Mouse (Mus musculus): Measurements from ENCODE around the gene B3galt6. TPM values are rescaled to one million over a fixed set of nuclear protein-coding genes. Genes with fewer than 3 reads are reported as not detected.

B3galt6 gene
- polyA plus RNA-seq, 1 experiment from 2014 or later: 17.9 TPM

DNA sequence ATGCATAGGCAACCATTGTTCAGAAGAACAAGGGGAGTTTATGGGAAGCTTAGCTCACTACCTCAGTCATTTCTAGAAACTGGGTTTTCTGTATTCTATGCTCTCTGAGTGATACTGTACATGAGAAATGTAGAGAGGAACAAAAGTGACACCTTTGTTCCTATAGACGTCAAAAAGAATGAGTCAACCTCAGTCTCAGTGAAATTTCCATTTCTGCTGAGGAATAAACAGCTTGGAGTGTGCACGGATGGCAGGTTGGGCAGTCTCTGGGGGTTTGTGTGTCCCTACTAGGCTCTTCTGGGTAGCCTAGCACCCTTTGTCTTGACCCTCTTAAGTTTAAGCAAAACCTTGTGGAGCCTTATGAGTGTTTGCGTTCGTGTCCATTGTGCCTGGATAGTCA lies 15.9 kb upstream of the B3galt6 start:
- Histone ChIP-seq H3K4me3 (ENCODE audit: low read depth, low read length) (no peak overlapping the region), H3K27me3 (replicated peaks; ENCODE audit: control insufficient read depth, insufficient read depth, low read length) (no peaks in the 10 kb centered on the region), H3K36me3 (ENCODE audit: control insufficient read depth, insufficient read depth, low read length) (peaks cover 97% of the 10 kb centered on the region), H3K27ac (ENCODE audit: low read depth) (no peak overlapping the region), H3K9me3 (ENCODE audit: control insufficient read depth, low read length) (no peaks in the 10 kb centered on the region), H3K9ac (ENCODE audit: low read length) (no peak overlapping the region), H3K4me1 (replicated peaks; ENCODE audit: control insufficient read depth, insufficient read depth, low read length) (no peaks in the 10 kb centered on the region), H3K4me2 (ENCODE audit: low read length) (no peak overlapping the region)
- DNase-seq (ENCODE audit: low spot score) (no peak), ATAC-seq (replicated peaks; ENCODE audit: low FRiP score, low TSS enrichment, low read depth) (no peak)
- WGBS: 93% methylated on average over 4 of the region's 4 CpGs

DNA sequence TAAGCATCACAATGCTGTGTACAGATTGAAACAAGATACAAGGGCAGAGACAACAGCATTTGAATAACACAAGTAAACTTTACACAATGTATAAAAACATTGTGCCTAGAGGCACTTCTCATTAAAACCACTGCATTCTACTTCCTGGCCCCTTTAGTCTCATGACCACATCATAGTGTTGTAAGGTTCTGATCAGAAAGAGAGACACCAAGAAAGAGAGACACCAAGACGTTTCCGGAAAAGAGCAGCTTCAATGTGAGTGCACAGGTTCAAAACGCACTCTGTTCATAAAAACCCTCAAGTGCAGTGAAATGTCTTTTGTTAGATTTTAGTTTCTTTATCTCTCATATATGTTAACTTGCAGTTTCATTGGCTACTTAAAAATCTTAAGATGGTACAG lies 11.7 kb upstream of the B3galt6 start:
- DNase-seq (ENCODE audit: low spot score) (no peak), ATAC-seq (replicated peaks; ENCODE audit: low FRiP score, low TSS enrichment, low read depth) (no peak)
- Histone ChIP-seq H3K36me3 (ENCODE audit: control insufficient read depth, insufficient read depth, low read length) (peaks cover 95% of the 10 kb centered on the region), H3K9ac (ENCODE audit: low read length) (no peak overlapping the region), H3K27ac (ENCODE audit: low read depth) (no peak overlapping the region), H3K9me3 (ENCODE audit: control insufficient read depth, low read length) (no peaks in the 10 kb centered on the region), H3K4me1 (replicated peaks; ENCODE audit: control insufficient read depth, insufficient read depth, low read length) (no peaks in the 10 kb centered on the region), H3K4me3 (ENCODE audit: low read depth, low read length) (no peak overlapping the region), H3K4me2 (ENCODE audit: low read length) (no peak overlapping the region), H3K27me3 (replicated peaks; ENCODE audit: control insufficient read depth, insufficient read depth, low read length) (no peaks in the 10 kb centered on the region)
- 96% methylated on average over 3 of the region's 3 CpGs for WGBS

DNA sequence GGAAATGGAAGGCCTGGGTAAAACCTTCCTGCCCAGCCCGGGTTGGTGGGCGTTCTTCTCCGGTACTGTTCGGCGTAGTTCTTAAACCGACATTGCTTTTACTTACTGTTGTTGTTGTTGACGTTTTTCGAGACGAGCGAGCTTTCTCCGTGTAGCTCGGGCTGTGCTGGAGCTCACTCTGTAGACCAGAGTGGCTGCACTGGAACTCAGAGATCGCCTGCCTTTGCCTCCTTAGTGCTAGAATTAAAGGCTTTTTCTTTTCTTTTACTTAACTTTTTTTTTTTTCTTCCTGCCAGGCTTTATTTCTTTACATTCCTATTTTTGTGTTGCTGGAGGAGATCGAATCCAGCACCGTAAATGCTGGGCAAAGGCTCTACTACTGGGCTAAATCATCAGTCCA lies 1.2 kb upstream of the B3galt6 start:
- Histone ChIP-seq H3K4me3 (ENCODE audit: low read depth, low read length) (peak overlapping the region; percentile 91), H3K27me3 (replicated peaks; ENCODE audit: control insufficient read depth, insufficient read depth, low read length) (no peaks in the 10 kb centered on the region), H3K36me3 (ENCODE audit: control insufficient read depth, insufficient read depth, low read length) (peaks cover 28% of the 10 kb centered on the region), H3K9ac (ENCODE audit: low read length) (peak overlapping the region; percentile 86), H3K4me1 (replicated peaks; ENCODE audit: control insufficient read depth, insufficient read depth, low read length) (peaks cover 24% of the 10 kb centered on the region), H3K4me2 (ENCODE audit: low read length) (peak overlapping the region; percentile 79), H3K9me3 (ENCODE audit: control insufficient read depth, low read length) (no peaks in the 10 kb centered on the region), H3K27ac (ENCODE audit: low read depth) (peak overlapping the region; percentile 85)
- ATAC-seq (replicated peaks; ENCODE audit: low FRiP score, low TSS enrichment, low read depth) (no peak; the same call in 1 of the 2 replicates), DNase-seq (ENCODE audit: low spot score) (no peak)
- 4% methylated on average over 15 of the region's 15 CpGs for WGBS

DNA sequence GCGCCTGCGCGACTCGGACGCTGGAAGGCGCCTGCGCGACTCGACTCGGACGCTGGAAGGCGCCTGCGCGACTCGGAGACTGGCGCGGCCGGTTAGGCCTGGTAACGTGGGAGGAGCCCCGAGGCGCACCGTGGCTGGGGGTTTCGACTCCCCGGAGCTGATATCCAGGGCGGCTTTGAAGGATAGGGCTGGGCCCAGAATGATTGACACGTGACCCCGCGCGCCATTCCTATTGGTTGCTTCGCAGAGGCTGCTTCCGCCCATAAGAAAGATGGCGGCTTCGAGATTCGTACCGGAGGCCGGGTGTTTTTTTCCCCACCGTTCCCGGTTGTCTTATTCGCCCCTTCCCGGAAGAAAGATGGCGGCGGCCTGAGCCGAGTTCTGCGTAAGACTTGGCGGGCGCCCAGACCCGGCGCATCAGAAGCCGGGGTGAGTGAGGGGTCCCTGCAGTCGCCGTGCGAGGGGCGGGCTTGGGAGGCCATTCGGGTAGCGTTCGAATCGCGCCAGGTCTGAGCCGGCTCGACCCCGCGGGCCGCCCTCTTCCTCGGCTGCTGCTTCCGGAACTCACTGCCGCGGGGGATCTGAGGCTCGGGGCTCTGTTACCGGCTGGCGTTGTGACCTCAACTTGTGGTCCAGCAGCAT lies 578 bp upstream of the B3galt6 start:
- Histone ChIP-seq H3K4me1 (replicated peaks; ENCODE audit: control insufficient read depth, insufficient read depth, low read length) (peaks cover 24% of the 10 kb centered on the region), H3K27me3 (replicated peaks; ENCODE audit: control insufficient read depth, insufficient read depth, low read length) (no peaks in the 10 kb centered on the region), H3K27ac (ENCODE audit: low read depth) (peak overlapping the region; percentile 85), H3K4me3 (ENCODE audit: low read depth, low read length) (peak overlapping the region; percentile 91), H3K36me3 (ENCODE audit: control insufficient read depth, insufficient read depth, low read length) (peaks cover 24% of the 10 kb centered on the region), H3K4me2 (ENCODE audit: low read length) (peak overlapping the region; percentile 79), H3K9me3 (ENCODE audit: control insufficient read depth, low read length) (no peaks in the 10 kb centered on the region), H3K9ac (ENCODE audit: low read length) (peak overlapping the region; percentile 86)
- DNase-seq (ENCODE audit: low spot score) (peak; percentile 100), ATAC-seq (replicated peaks; ENCODE audit: low FRiP score, low TSS enrichment, low read depth) (peak; percentile 87)
- WGBS: under 1% methylated on average over 70 of the region's 70 CpGs

DNA sequence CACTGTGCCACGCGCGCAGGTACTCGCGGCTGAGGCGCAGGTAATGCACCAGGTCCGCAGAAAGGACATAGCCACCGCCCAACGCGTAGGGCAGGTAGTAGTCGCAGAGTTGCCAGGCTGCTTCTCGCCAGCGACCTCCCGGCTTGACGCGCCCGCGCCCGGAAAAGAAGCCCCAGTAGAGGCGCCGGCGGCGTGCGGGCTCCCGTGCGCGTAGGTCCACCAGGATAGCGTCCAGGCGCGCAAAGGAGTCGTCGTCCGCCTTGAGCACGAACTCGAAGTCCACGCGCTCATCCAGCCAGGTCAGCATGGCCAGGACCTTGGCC lies 580 bp downstream of the B3galt6 start:
- peak; percentile 10 for ATAC-seq (replicated peaks; ENCODE audit: low FRiP score, low TSS enrichment, low read depth)
- Histone ChIP-seq H3K27ac (ENCODE audit: low read depth) (peak overlapping the region; percentile 96), H3K4me3 (ENCODE audit: low read depth, low read length) (peak overlapping the region; percentile 91), H3K4me2 (ENCODE audit: low read length) (peak overlapping the region; percentile 86), H3K27me3 (replicated peaks; ENCODE audit: control insufficient read depth, insufficient read depth, low read length) (no peaks in the 10 kb centered on the region), H3K36me3 (ENCODE audit: control insufficient read depth, insufficient read depth, low read length) (peaks cover 15% of the 10 kb centered on the region), H3K9me3 (ENCODE audit: control insufficient read depth, low read length) (no peaks in the 10 kb centered on the region), H3K4me1 (replicated peaks; ENCODE audit: control insufficient read depth, insufficient read depth, low read length) (peaks cover 24% of the 10 kb centered on the region), H3K9ac (ENCODE audit: low read length) (peak overlapping the region; percentile 77)
- WGBS: 29% methylated on average over 37 of the region's 37 CpGs
- no peak for DNase-seq (ENCODE audit: low spot score)

DNA sequence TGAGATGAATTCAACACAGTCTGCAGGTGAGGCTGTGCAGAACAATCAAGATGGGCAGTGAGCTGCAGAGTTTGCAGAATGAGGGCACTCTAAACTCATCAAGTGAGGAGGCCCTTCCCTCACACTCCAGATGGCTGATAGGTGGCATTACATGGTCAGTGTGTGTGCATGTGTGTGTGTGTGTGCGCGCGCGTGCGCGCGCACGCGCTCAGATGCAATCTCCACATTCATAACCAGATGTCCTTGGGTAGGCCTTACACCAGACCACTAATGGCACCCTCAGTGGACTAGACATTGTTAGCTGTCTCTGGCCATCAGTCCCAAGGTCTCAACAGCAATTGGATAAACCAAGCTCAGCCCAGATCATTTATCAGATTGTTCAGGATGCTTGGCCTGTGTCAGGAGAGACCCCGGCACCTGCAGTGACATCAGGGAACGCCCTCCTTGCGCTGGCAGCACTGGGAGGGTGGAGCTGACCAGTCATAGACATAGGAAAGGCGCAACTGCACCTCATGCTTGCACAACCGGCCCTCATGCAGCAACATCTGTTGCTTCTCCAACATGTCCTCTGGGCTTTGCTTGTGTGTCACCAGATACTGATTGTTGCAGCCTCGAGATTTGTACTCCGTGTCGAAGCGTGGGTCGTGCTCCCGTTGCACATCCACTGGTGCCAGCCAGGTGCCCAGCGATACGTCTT lies 1.1 kb downstream of the B3galt6 start:
- H3K4me1 ChIP-seq (replicated peaks; ENCODE audit: control insufficient read depth, insufficient read depth, low read length): peaks cover 24% of the 10 kb centered on the region
- peak overlapping the region; percentile 86 for H3K4me2 ChIP-seq (ENCODE audit: low read length)
- H3K27ac ChIP-seq (ENCODE audit: low read depth): peak overlapping the region; percentile 96; the same call in 1 of the 2 replicates
- no peaks in the 10 kb centered on the region for H3K9me3 ChIP-seq (ENCODE audit: control insufficient read depth, low read length)
- DNase-seq (ENCODE audit: low spot score) (no peak), ATAC-seq (replicated peaks; ENCODE audit: low FRiP score, low TSS enrichment, low read depth) (0 out of 2 replicates have a peak, but pooled peaks have one; percentile 0)
- peak overlapping the region; percentile 77 for H3K9ac ChIP-seq (ENCODE audit: low read length)
- WGBS: 87% methylated on average over 22 of the region's 22 CpGs
- peaks cover 10% of the 10 kb centered on the region for H3K36me3 ChIP-seq (ENCODE audit: control insufficient read depth, insufficient read depth, low read length)
- H3K4me3 ChIP-seq (ENCODE audit: low read depth, low read length): peak overlapping the region; percentile 91
- H3K27me3 ChIP-seq (replicated peaks; ENCODE audit: control insufficient read depth, insufficient read depth, low read length): no peaks in the 10 kb centered on the region

DNA sequence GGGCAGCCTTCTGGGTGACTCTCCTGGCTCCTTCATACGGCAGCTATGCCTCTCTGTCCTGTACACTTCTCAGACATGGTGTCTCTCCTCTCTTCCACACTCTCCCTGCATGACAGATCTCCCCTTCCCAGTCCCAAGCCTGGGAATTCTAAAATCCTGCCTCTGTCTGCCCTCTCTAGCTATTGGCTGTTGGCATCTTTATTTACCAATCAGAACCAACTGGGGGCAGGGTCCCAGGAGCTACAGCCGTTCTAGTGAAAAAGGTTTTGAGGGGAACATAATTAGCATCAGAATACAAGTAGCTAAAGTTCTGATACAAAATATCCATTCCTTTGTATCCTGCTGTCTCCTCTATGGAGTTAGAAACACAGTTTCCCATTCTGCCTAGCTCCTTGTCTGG lies 8.7 kb downstream of the B3galt6 start:
- DNase-seq (ENCODE audit: low spot score): no peak
- Histone ChIP-seq H3K36me3 (ENCODE audit: control insufficient read depth, insufficient read depth, low read length) (no peaks in the 10 kb centered on the region), H3K4me2 (ENCODE audit: low read length) (no peak overlapping the region), H3K9me3 (ENCODE audit: control insufficient read depth, low read length) (no peaks in the 10 kb centered on the region), H3K4me1 (replicated peaks; ENCODE audit: control insufficient read depth, insufficient read depth, low read length) (no peaks in the 10 kb centered on the region), H3K9ac (ENCODE audit: low read length) (no peak overlapping the region), H3K4me3 (ENCODE audit: low read depth, low read length) (no peak overlapping the region), H3K27ac (ENCODE audit: low read depth) (no peak overlapping the region), H3K27me3 (replicated peaks; ENCODE audit: control insufficient read depth, insufficient read depth, low read length) (peaks cover 7% of the 10 kb centered on the region; the same call in 1 of the 2 replicates)
- WGBS: 19% methylated on average over 2 of the region's 2 CpGs
- no peak for ATAC-seq (replicated peaks; ENCODE audit: low FRiP score, low TSS enrichment, low read depth)

DNA sequence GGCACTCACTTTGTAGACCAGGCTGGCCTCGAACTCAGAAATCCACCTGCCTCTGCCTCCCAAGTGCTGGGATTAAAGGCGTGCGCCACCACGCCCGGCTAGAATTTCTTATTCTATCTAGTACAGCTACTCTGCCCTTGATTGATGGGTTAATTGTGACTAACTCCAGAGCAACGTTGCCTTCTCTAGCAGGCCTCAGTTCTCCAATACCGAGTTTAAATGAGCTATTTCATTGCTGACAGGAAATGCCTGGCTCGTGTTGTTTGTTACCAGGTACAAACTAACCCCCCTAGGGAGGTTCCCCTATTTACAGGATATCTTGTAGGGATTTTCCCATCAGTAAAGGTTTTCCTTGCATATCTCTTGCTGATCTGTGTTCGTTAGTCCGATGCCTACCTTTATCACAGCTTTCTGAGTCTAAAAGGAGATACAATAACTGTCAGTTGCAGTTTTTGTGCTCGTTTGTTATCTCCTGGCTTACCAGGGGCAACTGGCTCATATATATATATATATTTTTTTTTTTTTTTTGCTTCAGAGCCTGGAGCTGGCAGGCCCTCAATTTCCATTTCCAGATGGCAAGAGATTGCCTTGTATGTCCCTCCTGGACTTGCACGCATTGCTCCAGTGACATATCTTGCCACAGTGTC lies 10.9 kb downstream of the B3galt6 start:
- H3K4me2 ChIP-seq (ENCODE audit: low read length): no peak overlapping the region
- no peak overlapping the region for H3K27ac ChIP-seq (ENCODE audit: low read depth)
- no peaks in the 10 kb centered on the region for H3K4me1 ChIP-seq (replicated peaks; ENCODE audit: control insufficient read depth, insufficient read depth, low read length)
- peaks cover 7% of the 10 kb centered on the region; the same call in 1 of the 2 replicates for H3K27me3 ChIP-seq (replicated peaks; ENCODE audit: control insufficient read depth, insufficient read depth, low read length)
- no peak for DNase-seq (ENCODE audit: low spot score)
- no peaks in the 10 kb centered on the region for H3K9me3 ChIP-seq (ENCODE audit: control insufficient read depth, low read length)
- H3K36me3 ChIP-seq (ENCODE audit: control insufficient read depth, insufficient read depth, low read length): no peaks in the 10 kb centered on the region
- WGBS: 77% methylated on average over 12 of the region's 12 CpGs
- H3K9ac ChIP-seq (ENCODE audit: low read length): no peak overlapping the region
- no peak for ATAC-seq (replicated peaks; ENCODE audit: low FRiP score, low TSS enrichment, low read depth)
- H3K4me3 ChIP-seq (ENCODE audit: low read depth, low read length): no peak overlapping the region

Measured in intestine, embryonic 14.5 days (tissue).